In genomic region chr6:92067146-92067790, GRCm38 (mm10) we compare ENCODE assay signal across 7 mouse cellular contexts. TPM values are rescaled to one million over a fixed set of nuclear protein-coding genes. Genes with fewer than 3 reads are reported as not detected.
A peak's percentile ranks its signal among the peaks of the same experiment; 100 is the strongest.
DNase-seq lines count a peak whose midpoint lies in the region; ATAC-seq lines count a peak whose summit lies in the region.

No protein-coding gene starts in this region.

- H3K4me3 ChIP-seq in midbrain, embryonic 10.5 days: no peak overlapping the region

- peak; percentile 81 for DNase-seq in adipocyte (ENCODE audit: low spot score)
- peak; percentile 78 for DNase-seq in gastrocnemius, postnatal 10 days
- peak; percentile 69 to 73 for DNase-seq in left cerebral cortex, postnatal 36 days (ENCODE audit: low spot score in 2 of 2)
- peak; percentile 72 for DNase-seq in midbrain, embryonic 10.5 days (ENCODE audit: low spot score)
- peak; percentile 25 to 51 for DNase-seq in right cerebral cortex, postnatal 36 days (ENCODE audit: low spot score in 2 of 2)

- ATAC-seq in common myeloid progenitor, adult 5-6 weeks (replicated peaks; ENCODE audit: low read depth, poor library complexity, severe bottlenecking): peak; percentile 93
- peak; percentile 58 for ATAC-seq in inflammation-experienced regulatory T-cells, adult 6 months

- H3K4me1 ChIP-seq in midbrain, embryonic 10.5 days: peaks cover 3% of the 10 kb centered on the region; the same call in 1 of the 2 replicates

- H3K36me3 ChIP-seq in midbrain, embryonic 10.5 days: no peaks in the 10 kb centered on the region

- no peaks in the 10 kb centered on the region for H3K27me3 ChIP-seq in midbrain, embryonic 10.5 days (ENCODE audit: low read depth, poor library complexity, severe bottlenecking)

- H3K27ac ChIP-seq in midbrain, embryonic 10.5 days (replicated peaks): no peak overlapping the region

- H3K9me3 ChIP-seq in midbrain, embryonic 10.5 days (replicated peaks): no peaks in the 10 kb centered on the region

- 33% methylated on average over 16 of the region's 16 CpGs for WGBS in midbrain, embryonic 10.5 days

- intact Hi-C loops in left cerebral cortex, postnatal 36 days (cut with DNase I): loop anchor here (1.0 to 5.0 kb wide), 2 partner anchors 166 to 290 kb away; no protein-coding TSS in a partner anchor

RNA-seq across cellular contexts. Expression of gene Nr2c2, which starts 23.9 kb away (rescaled TPM):
- total RNA-seq in common myeloid progenitor, adult 5-6 weeks (2017): 60.5 and 66.0 TPM in 2 replicates
- 10 to 100 TPM; 27.5 to 32.6 TPM for total RNA-seq in gastrocnemius, postnatal 10 days (2021)
- polyA plus RNA-seq in inflammation-experienced regulatory T-cells, adult 6 months (2017; shearing (Covaris generic)): 100 to 1,000 TPM in 1 of 3 experiments, 10 to 100 TPM in 2; 56.7 to 125 (median 94.5) TPM
- 10 to 100 TPM; 97.1 to 97.8 TPM for total RNA-seq in left cerebral cortex, postnatal 36 days (2021)
- 18.0 and 19.0 TPM in 2 replicates for polyA plus RNA-seq in midbrain, embryonic 10.5 days (2016; fragmentation: Nextera tagmentation; extraction: Ambion mirVana)
